Mouse (Mus musculus) cortical plate, adult 2 months (tissue): ENCODE results near the gene Olfr275.

ENCODE experiments used
- CTCF ChIP-seq: fragments of 200-500 bp; IDR thresholded peaks from 2 replicates; pipeline ENCODE4 v1.5.1; 2011; ENCODE audit warnings: mild to moderate bottlenecking, control low read depth, low read length; ENCODE audit not compliant: insufficient read depth; ENCODE audit errors: extremely low read depth
- POLR2A ChIP-seq: fragments of 200-500 bp; IDR thresholded peaks from 2 replicates; pipeline ENCODE4 v1.6.1; 2011; ENCODE audit warnings: mild to moderate bottlenecking, low read length, control low read depth; ENCODE audit not compliant: insufficient read depth; ENCODE audit errors: extremely low read depth

- no peak for TF ChIP-seq POLR2A
- no peak for TF ChIP-seq CTCF
Observed at GRCm38 (mm10) chr4:52821375-52821774, 7.0 kb downstream of the Olfr275 start.
